Mouse (Mus musculus) CH12.LX (cell line): ENCODE results near the gene Polr2b.

Experiments
- CHD2 ChIP-seq: IDR thresholded peaks from 2 replicates; pipeline ENCODE4 v1.6.1; 2011; ENCODE audit warnings: low read length, improper control_type of control experiment
- CTCF ChIP-seq, 2 experiments: IDR thresholded peaks in 1 of 2; conservative IDR thresholded peaks in 1 of 2; 2 replicates each; pipeline ENCODE4 v1.5.1; 2011 to 2012; ENCODE audit warnings: low read depth in 2 of 2, low read length in 2 of 2, improper control_type of control experiment in 1 of 2, inconsistent platforms in 1 of 2, mild to moderate bottlenecking in 1 of 2, moderate library complexity in 1 of 2
- E2F4 ChIP-seq: IDR thresholded peaks from 2 replicates; pipeline ENCODE4 v1.6.1; 2011; ENCODE audit warnings: low read depth, low read length, improper control_type of control experiment; ENCODE audit not compliant: insufficient replicate concordance
- ELF1 ChIP-seq: IDR thresholded peaks from 2 replicates; pipeline ENCODE4 v1.6.1; 2014; ENCODE audit warnings: low read depth, mild to moderate bottlenecking, inconsistent platforms, low read length, improper control_type of control experiment
- EP300 ChIP-seq: IDR thresholded peaks from 2 replicates; pipeline ENCODE4 v1.6.1; 2011; ENCODE audit warnings: low read length, improper control_type of control experiment
- MAX ChIP-seq: IDR thresholded peaks from 2 replicates; pipeline ENCODE4 v1.6.1; 2011; ENCODE audit warnings: low read length, improper control_type of control experiment
- MXI1 ChIP-seq: IDR thresholded peaks from 2 replicates; pipeline ENCODE4 v1.6.1; 2011; ENCODE audit warnings: mild to moderate bottlenecking, low read depth, low read length, improper control_type of control experiment
- MYC ChIP-seq: IDR thresholded peaks from 2 replicates; pipeline ENCODE4 v1.6.1; 2011; ENCODE audit warnings: low read depth, mild to moderate bottlenecking, improper control_type of control experiment, low read length
- NRF1 ChIP-seq: IDR thresholded peaks from 2 replicates; pipeline ENCODE4 v1.6.1; 2014; ENCODE audit warnings: low read depth, mild to moderate bottlenecking, inconsistent platforms, low read length, improper control_type of control experiment, moderate library complexity
- PAX5 ChIP-seq: IDR thresholded peaks from 2 replicates; pipeline ENCODE4 v1.6.1; 2012; ENCODE audit warnings: low read length, inconsistent platforms, mixed read lengths
- POLR2A ChIP-seq: IDR thresholded peaks from 2 replicates; pipeline ENCODE4 v1.6.1; 2011; ENCODE audit warnings: low read depth, mild to moderate bottlenecking, improper control_type of control experiment, low read length
- SIN3A ChIP-seq: IDR thresholded peaks from 2 replicates; pipeline ENCODE4 v1.6.1; 2012; ENCODE audit warnings: low read length, improper control_type of control experiment, inconsistent platforms
- USF2 ChIP-seq: conservative IDR thresholded peaks from 2 replicates; pipeline ENCODE4 v1.6.1; 2011; ENCODE audit warnings: low read depth, low read length, improper control_type of control experiment
- ZNF384 ChIP-seq: IDR thresholded peaks from 2 replicates; pipeline ENCODE4 v1.6.1; 2012; ENCODE audit warnings: low read depth, low read length, improper control_type of control experiment, inconsistent platforms

GRCm38 (mm10) chr5:77340033-77340432 lies 30.1 kb downstream of the Polr2b start:
- no peak for TF ChIP-seq ZNF384
- TF ChIP-seq CTCF (conservative IDR thresholded peaks at IDR 0.05 in 1 of 2, IDR thresholded peaks at IDR 0.05 in 1 of 2; ENCODE audit: low read depth in 2 of 2, low read length in 2 of 2): no peak
- TF ChIP-seq MXI1: no peak
- no peak for TF ChIP-seq USF2
- TF ChIP-seq CHD2: no peak
- TF ChIP-seq E2F4: no peak
- TF ChIP-seq EP300: no peak
- TF ChIP-seq POLR2A: no peak
- no peak for TF ChIP-seq MYC
- no peak for TF ChIP-seq ELF1
- TF ChIP-seq SIN3A: no peak
- no peak for TF ChIP-seq PAX5
- TF ChIP-seq MAX: no peak
- TF ChIP-seq NRF1: no peak
